Comparison of ENCODE assay signal across 8 mouse cellular contexts in genomic region chr11:57426046-57426805, GRCm38 (mm10).
DNase-seq lines count a peak whose midpoint lies in the region; ATAC-seq lines count a peak whose summit lies in the region.

No protein-coding gene starts in this region.

- no peaks in the 10 kb centered on the region for H3K27me3 ChIP-seq in hindbrain, embryonic 11.5 days (ENCODE audit: control insufficient read depth, insufficient read depth, low read length)
- H3K27me3 ChIP-seq in hindbrain, embryonic 14.5 days (ENCODE audit: control insufficient read depth, insufficient read depth, low read length): no peaks in the 10 kb centered on the region
- H3K27me3 ChIP-seq in forebrain, embryonic 12.5 days: no peaks in the 10 kb centered on the region

- no peak overlapping the region for H3K4me2 ChIP-seq in hindbrain, embryonic 11.5 days (replicated peaks; ENCODE audit: low read depth, low read length)
- H3K4me2 ChIP-seq in hindbrain, embryonic 14.5 days (replicated peaks): no peak overlapping the region
- H3K4me2 ChIP-seq in forebrain, embryonic 12.5 days: no peak overlapping the region

- no peaks in the 10 kb centered on the region for H3K9me3 ChIP-seq in hindbrain, embryonic 11.5 days (ENCODE audit: control insufficient read depth, low read length)
- no peaks in the 10 kb centered on the region for H3K9me3 ChIP-seq in hindbrain, embryonic 14.5 days (ENCODE audit: control insufficient read depth, low read length)
- H3K9me3 ChIP-seq in forebrain, embryonic 12.5 days: no peaks in the 10 kb centered on the region

- no peak for ATAC-seq in hindbrain, embryonic 11.5 days (ENCODE audit: low FRiP score)
- no peak for ATAC-seq in hindbrain, embryonic 14.5 days (ENCODE audit: low FRiP score)
- ATAC-seq in forebrain, embryonic 12.5 days (ENCODE audit: low FRiP score): no peak

- no peaks in the 10 kb centered on the region for H3K4me1 ChIP-seq in hindbrain, embryonic 11.5 days (replicated peaks; ENCODE audit: control insufficient read depth, insufficient read depth, low read length)
- no peaks in the 10 kb centered on the region for H3K4me1 ChIP-seq in hindbrain, embryonic 14.5 days (replicated peaks; ENCODE audit: control insufficient read depth, insufficient read depth, low read length)
- no peaks in the 10 kb centered on the region for H3K4me1 ChIP-seq in forebrain, embryonic 12.5 days

- H3K36me3 ChIP-seq in hindbrain, embryonic 11.5 days (ENCODE audit: control insufficient read depth, insufficient read depth, low read length): no peaks in the 10 kb centered on the region
- H3K36me3 ChIP-seq in hindbrain, embryonic 14.5 days (replicated peaks; ENCODE audit: control insufficient read depth, insufficient read depth): no peaks in the 10 kb centered on the region
- no peaks in the 10 kb centered on the region for H3K36me3 ChIP-seq in forebrain, embryonic 12.5 days (replicated peaks)

- peak; percentile 42 for DNase-seq in hindbrain, embryonic 11.5 days (ENCODE audit: low spot score)
- DNase-seq in hindbrain, embryonic 14.5 days (ENCODE audit: low spot score): no peak
- DNase-seq in CD4-positive helper T cell, adult 2 months (ENCODE audit: low read depth, low spot score): peak; percentile 46
- DNase-seq in T-cell, adult 2 months (ENCODE audit: low spot score): peak; percentile 56
- peak; percentile 69 for DNase-seq in induced T-regulatory cell, adult 2 months (ENCODE audit: low read depth)
- peak; percentile 22 for DNase-seq in retina, embryonic 14.5 days (ENCODE audit: low spot score)
- DNase-seq in right cerebral cortex, postnatal 25 days: no peak

- H3K9ac ChIP-seq in hindbrain, embryonic 11.5 days (ENCODE audit: low read depth, low read length): no peak overlapping the region
- no peak overlapping the region for H3K9ac ChIP-seq in hindbrain, embryonic 14.5 days
- H3K9ac ChIP-seq in forebrain, embryonic 12.5 days: no peak overlapping the region

- WGBS in hindbrain, embryonic 11.5 days: 66% methylated on average over 12 of the region's 12 CpGs
- WGBS in hindbrain, embryonic 14.5 days: 55% methylated on average over 12 of the region's 12 CpGs
- 67% methylated on average over 12 of the region's 12 CpGs for WGBS in forebrain, embryonic 12.5 days

- no peak overlapping the region for H3K4me3 ChIP-seq in hindbrain, embryonic 11.5 days (ENCODE audit: low read depth, low read length)
- no peak overlapping the region for H3K4me3 ChIP-seq in hindbrain, embryonic 14.5 days (replicated peaks; ENCODE audit: low read length)
- H3K4me3 ChIP-seq in forebrain, embryonic 12.5 days (replicated peaks): no peak overlapping the region

- no peak overlapping the region for H3K27ac ChIP-seq in hindbrain, embryonic 11.5 days (ENCODE audit: low read depth, low read length)
- no peak overlapping the region for H3K27ac ChIP-seq in hindbrain, embryonic 14.5 days
- H3K27ac ChIP-seq in forebrain, embryonic 12.5 days: no peak overlapping the region

Comparison
In these comparisons a context has a peak if more than half of its experiments do, and no peak if none do; other contexts are left out.
1. DNase-seq: peak in hindbrain, embryonic 11.5 days (single experiment), CD4-positive helper T cell, adult 2 months (single experiment), T-cell, adult 2 months (single experiment), induced T-regulatory cell, adult 2 months (single experiment) and retina, embryonic 14.5 days (single experiment); none in hindbrain, embryonic 14.5 days (single experiment) and right cerebral cortex, postnatal 25 days (single experiment).